Mouse (Mus musculus) midbrain, embryonic 10.5 days (tissue): ENCODE results near the gene D430041D05Rik. TPM values are rescaled to one million over a fixed set of nuclear protein-coding genes. Genes with fewer than 3 reads are reported as not detected.

Experiments used
- DNase-seq: peaks from one replicate; pipeline ENCODE4 v3.0.0-alpha.2; 2017; ENCODE audit warnings: low spot score
- H3K27ac ChIP-seq: fragments of 300-500 bp; sonication (generic); replicated peaks from 2 replicates; pipeline ENCODE4 v1.5.1; 2016; ENCODE audit warnings: mild to moderate bottlenecking
- H3K27me3 ChIP-seq: fragments of 300-500 bp; sonication (generic); 2 replicates; pipeline ENCODE4 v1.6.1; 2016; ENCODE audit warnings: low read depth, mild to moderate bottlenecking; ENCODE audit not compliant: poor library complexity, severe bottlenecking
- H3K36me3 ChIP-seq: fragments of 300-500 bp; sonication (generic); 2 replicates; pipeline ENCODE4 v1.6.1; 2016; ENCODE audit warnings: mild to moderate bottlenecking, moderate library complexity
- H3K4me1 ChIP-seq: fragments of 300-500 bp; sonication (generic); 2 replicates; pipeline ENCODE4 v1.6.1; 2016
- H3K4me3 ChIP-seq: fragments of 300-500 bp; sonication (generic); 2 replicates; pipeline ENCODE4 v1.5.1; 2016; ENCODE audit warnings: mild to moderate bottlenecking, moderate library complexity
- H3K9me3 ChIP-seq: fragments of 300-500 bp; sonication (generic); replicated peaks from 2 replicates; pipeline ENCODE4 v1.6.1; 2016; ENCODE audit warnings: mild to moderate bottlenecking
- WGBS: fragments of 180-500 bp; shearing (Covaris S2); methylation state at CpG from one replicate; pipeline ENCODE4 v1.1.7; 2016; 5-methylcytosine and 5-hydroxymethylcytosine counted together
- polyA plus RNA-seq: library from polyadenylated mRNA; unstranded; fragments of >200 nt; fragmentation: Nextera tagmentation; extraction: Ambion mirVana; gene quantifications from 2 replicates; pipeline ENCODE4 v1.2.1, GENCODE M21; 2016

Gene D430041D05Rik
- polyA plus RNA-seq, 1 experiment from 2014 or later = 0.95 TPM

GRCm38 (mm10) chr2:104145983-104146382, 264.8 kb downstream of the D430041D05Rik start:
- Histone ChIP-seq H3K27me3 (no peaks in the 10 kb centered on the region), H3K4me1 (peaks cover 4% of the 10 kb centered on the region; the same call in 1 of the 2 replicates), H3K9me3 (no peaks in the 10 kb centered on the region), H3K4me3 (no peak overlapping the region), H3K36me3 (no peaks in the 10 kb centered on the region), H3K27ac (no peak overlapping the region)
- DNase-seq = no peak
- WGBS = 80% methylated on average over 1 of the region's 1 CpGs

GRCm38 (mm10) chr2:104144004-104144403, 266.8 kb downstream of the D430041D05Rik start:
- Histone ChIP-seq H3K9me3 (no peaks in the 10 kb centered on the region), H3K36me3 (no peaks in the 10 kb centered on the region), H3K27me3 (no peaks in the 10 kb centered on the region), H3K27ac (no peak overlapping the region), H3K4me1 (peaks cover 4% of the 10 kb centered on the region; the same call in 1 of the 2 replicates), H3K4me3 (no peak overlapping the region)
- DNase-seq = no peak
- 93% methylated on average over 12 of the region's 12 CpGs for WGBS

- no peaks in the 10 kb centered on the region for H3K4me1 ChIP-seq
- H3K9me3 ChIP-seq = no peaks in the 10 kb centered on the region
- H3K4me3 ChIP-seq = no peak overlapping the region
- no peak for DNase-seq
- no peaks in the 10 kb centered on the region for H3K27me3 ChIP-seq
- no peaks in the 10 kb centered on the region for H3K36me3 ChIP-seq
- 90% methylated on average over 8 of the region's 8 CpGs for WGBS
- H3K27ac ChIP-seq = no peak overlapping the region
These were observed 268.7 kb downstream of the D430041D05Rik start for GRCm38 (mm10) chr2:104142140-104142539.

- H3K27me3 ChIP-seq = no peaks in the 10 kb centered on the region; the same call in 1 of the 2 replicates
- 68% methylated on average over 2 of the region's 2 CpGs for WGBS
These were observed 274.9 kb downstream of the D430041D05Rik start for GRCm38 (mm10) chr2:104135920-104136319.

GRCm38 (mm10) chr2:104134150-104135056, 276.4 kb downstream of the D430041D05Rik start:
- H3K9me3 ChIP-seq = no peaks in the 10 kb centered on the region
- peak; percentile 64 for DNase-seq
- no peaks in the 10 kb centered on the region; the same call in 1 of the 2 replicates for H3K27me3 ChIP-seq
- no peak overlapping the region for H3K27ac ChIP-seq
- H3K36me3 ChIP-seq = no peaks in the 10 kb centered on the region
- WGBS = 52% methylated on average over 8 of the region's 8 CpGs
- no peak overlapping the region for H3K4me3 ChIP-seq
- H3K4me1 ChIP-seq = peaks cover 3% of the 10 kb centered on the region; the same call in 1 of the 2 replicates

More at GRCm38 (mm10) chr2:104135920-104136319, 274.9 kb downstream of the D430041D05Rik start:
- Histone ChIP-seq H3K4me3 (no peak overlapping the region), H3K36me3 (no peaks in the 10 kb centered on the region), H3K4me1 (peaks cover 3% of the 10 kb centered on the region; the same call in 1 of the 2 replicates), H3K27ac (no peak overlapping the region), H3K9me3 (no peaks in the 10 kb centered on the region)
- DNase-seq = no peak

GRCm38 (mm10) chr2:104133042-104133810, 277.6 kb downstream of the D430041D05Rik start:
- no peaks in the 10 kb centered on the region; the same call in 1 of the 2 replicates for H3K27me3 ChIP-seq
- DNase-seq = no peak
- no peaks in the 10 kb centered on the region for H3K36me3 ChIP-seq
- no peaks in the 10 kb centered on the region for H3K9me3 ChIP-seq
- no peak overlapping the region for H3K4me3 ChIP-seq
- H3K4me1 ChIP-seq = peaks cover 3% of the 10 kb centered on the region; the same call in 1 of the 2 replicates
- WGBS = 56% methylated on average over 12 of the region's 12 CpGs
- H3K27ac ChIP-seq = no peak overlapping the region

GRCm38 (mm10) chr2:104132266-104132859, 278.4 kb downstream of the D430041D05Rik start:
- no peaks in the 10 kb centered on the region for H3K9me3 ChIP-seq
- no peak for DNase-seq
- H3K36me3 ChIP-seq = no peaks in the 10 kb centered on the region
- H3K27me3 ChIP-seq = peaks cover 4% of the 10 kb centered on the region
- 82% methylated on average over 7 of the region's 7 CpGs for WGBS
- H3K4me1 ChIP-seq = peaks cover 3% of the 10 kb centered on the region; the same call in 1 of the 2 replicates
- H3K27ac ChIP-seq = no peak overlapping the region
- H3K4me3 ChIP-seq = no peak overlapping the region

- Histone ChIP-seq H3K4me1 (peaks cover 3% of the 10 kb centered on the region; the same call in 1 of the 2 replicates), H3K9me3 (no peaks in the 10 kb centered on the region), H3K4me3 (no peak overlapping the region), H3K27me3 (peaks cover 12% of the 10 kb centered on the region), H3K27ac (no peak overlapping the region), H3K36me3 (no peaks in the 10 kb centered on the region)
- 63% methylated on average over 3 of the region's 3 CpGs for WGBS
- DNase-seq = peak; percentile 48
These were observed 279.8 kb downstream of the D430041D05Rik start for GRCm38 (mm10) chr2:104130969-104131368.

GRCm38 (mm10) chr2:104130165-104130564, 280.6 kb downstream of the D430041D05Rik start:
- Histone ChIP-seq H3K9me3 (no peaks in the 10 kb centered on the region), H3K4me3 (no peak overlapping the region), H3K36me3 (no peaks in the 10 kb centered on the region), H3K4me1 (peaks cover 3% of the 10 kb centered on the region; the same call in 1 of the 2 replicates), H3K27me3 (peaks cover 20% of the 10 kb centered on the region), H3K27ac (no peak overlapping the region)
- DNase-seq = no peak
- 88% methylated on average over 6 of the region's 6 CpGs for WGBS

GRCm38 (mm10) chr2:104128803-104129531, 281.8 kb downstream of the D430041D05Rik start:
- Histone ChIP-seq H3K4me1 (no peaks in the 10 kb centered on the region), H3K27me3 (peaks cover 32% of the 10 kb centered on the region), H3K27ac (no peak overlapping the region), H3K4me3 (no peak overlapping the region), H3K36me3 (no peaks in the 10 kb centered on the region), H3K9me3 (no peaks in the 10 kb centered on the region)
- 87% methylated on average over 13 of the region's 13 CpGs for WGBS
- DNase-seq = no peak

GRCm38 (mm10) chr2:104124071-104124470, 286.7 kb downstream of the D430041D05Rik start:
- DNase-seq = no peak
- 80% methylated on average over 5 of the region's 5 CpGs for WGBS
- Histone ChIP-seq H3K9me3 (no peaks in the 10 kb centered on the region), H3K27ac (no peak overlapping the region), H3K36me3 (no peaks in the 10 kb centered on the region), H3K4me3 (no peak overlapping the region), H3K27me3 (peaks cover 52% of the 10 kb centered on the region), H3K4me1 (peaks cover 18% of the 10 kb centered on the region)

- Histone ChIP-seq H3K27me3 (peaks cover 52% of the 10 kb centered on the region), H3K4me3 (peak overlapping the region; percentile 82), H3K9me3 (no peaks in the 10 kb centered on the region), H3K36me3 (no peaks in the 10 kb centered on the region), H3K4me1 (peaks cover 18% of the 10 kb centered on the region), H3K27ac (no peak overlapping the region)
- DNase-seq = no peak
- WGBS = 54% methylated on average over 3 of the region's 3 CpGs
These were observed 287.3 kb downstream of the D430041D05Rik start for GRCm38 (mm10) chr2:104123540-104123939.
